Mouse (Mus musculus): ENCODE results near the gene Plxna4.
A peak's percentile ranks its signal among the peaks of the same experiment; 100 is the strongest.

The Plxna4 gene

DNA sequence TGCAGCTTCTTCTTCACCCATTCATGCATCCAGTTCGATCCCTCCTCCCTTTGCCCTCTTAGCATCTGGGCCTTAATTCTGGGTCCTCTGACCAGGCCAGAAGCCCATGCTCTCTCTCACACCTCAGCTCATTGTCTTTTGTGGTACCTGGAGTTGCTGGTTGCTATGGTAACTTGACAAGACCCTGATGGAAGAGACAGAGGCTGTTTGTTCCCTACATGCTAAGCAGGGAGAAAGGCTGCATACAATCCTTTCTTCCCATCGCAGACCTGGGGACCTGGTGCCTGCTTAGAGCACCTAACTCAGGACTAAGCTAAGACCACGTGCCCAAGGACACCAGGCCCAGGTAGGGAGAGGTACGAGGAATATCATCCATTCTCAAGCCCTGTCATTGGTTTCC, 443.2 kb downstream of the Plxna4 start:
- no peak for DNase-seq

DNA sequence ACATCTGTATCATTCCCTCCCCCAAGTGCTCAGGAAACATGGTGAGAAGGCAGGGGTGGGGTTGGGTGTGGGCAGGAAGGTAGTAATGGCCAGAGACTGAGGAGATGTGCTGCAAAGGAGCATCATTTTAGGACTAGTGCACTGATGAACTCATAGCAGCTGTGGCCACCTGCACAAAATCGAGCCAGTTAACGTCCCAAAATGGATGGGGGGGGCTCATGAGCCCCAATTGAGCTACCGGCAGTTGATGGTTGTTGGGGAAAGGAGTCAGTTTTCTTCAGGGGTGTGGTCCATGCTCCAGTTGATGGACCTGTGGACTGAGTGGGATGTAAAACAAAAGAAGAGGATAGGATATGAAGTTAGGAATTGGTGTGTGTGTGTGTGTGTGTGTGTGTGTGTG, 448.5 kb downstream of the Plxna4 start:
- DNase-seq, result no peak

DNA sequence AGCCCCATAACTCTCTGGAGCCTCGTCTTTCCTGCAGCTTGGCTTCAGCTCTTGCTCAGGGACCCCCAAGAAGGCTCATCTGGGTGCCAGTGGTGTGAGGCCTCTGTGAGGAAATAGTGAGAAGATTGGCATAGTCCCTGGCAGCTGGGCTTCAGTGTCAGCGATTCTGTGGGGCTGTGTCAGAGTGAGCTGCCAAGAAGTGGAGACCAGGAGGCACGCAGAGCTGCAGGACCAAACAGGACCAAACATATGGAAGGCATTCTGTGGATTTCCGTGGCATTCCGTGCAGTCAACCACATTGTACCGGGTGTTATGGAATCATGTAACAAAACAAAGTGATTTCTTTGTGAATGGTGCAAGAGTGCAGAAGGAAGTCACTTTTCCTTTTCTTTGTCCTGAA, 461.1 kb downstream of the Plxna4 start:
- no peak for DNase-seq

- no peak for DNase-seq
These were observed 465.3 kb downstream of the Plxna4 start for GRCm38 (mm10) chr6:32122584-32123265.

GRCm38 (mm10) chr6:32120931-32121330, 467.1 kb downstream of the Plxna4 start:
- peak; percentile 76 for DNase-seq

GRCm38 (mm10) chr6:32109207-32109606, 478.8 kb downstream of the Plxna4 start:
- DNase-seq, result no peak

GRCm38 (mm10) chr6:32105547-32106275, 482.3 kb downstream of the Plxna4 start:
- DNase-seq, result peak; percentile 94

Data from retina, postnatal 1 day (tissue).